Mouse (Mus musculus): ENCODE measurements around the gene Gm4969. TPM values are rescaled to one million over a fixed set of nuclear protein-coding genes. Genes with fewer than 3 reads are reported as not detected.

Gm4969 gene
- polyA plus RNA-seq, 1 experiment: 16.4 TPM

DNA sequence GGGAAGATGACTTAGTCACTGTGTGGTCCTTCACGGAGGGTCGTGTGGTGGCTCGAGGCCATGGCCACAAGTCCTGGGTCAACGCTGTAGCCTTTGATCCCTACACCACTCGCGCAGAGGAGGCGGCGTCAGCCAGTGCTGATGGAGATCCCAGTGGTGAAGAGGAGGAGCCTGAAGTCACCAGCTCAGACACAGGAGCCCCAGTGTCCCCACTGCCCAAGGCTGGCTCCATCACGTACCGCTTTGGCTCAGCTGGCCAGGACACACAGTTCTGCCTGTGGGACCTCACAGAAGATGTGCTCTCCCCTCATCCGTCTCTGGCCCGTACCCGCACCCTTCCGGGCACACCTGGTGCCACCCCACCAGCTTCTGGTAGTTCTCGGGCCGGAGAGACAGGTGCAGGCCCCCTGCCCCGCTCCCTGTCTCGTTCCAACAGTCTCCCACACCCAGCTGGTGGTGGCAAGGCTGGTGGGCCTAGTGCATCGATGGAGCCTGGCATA is 37.7 kb downstream of the Gm4969 start:
- Histone ChIP-seq H3K4me3 (ENCODE audit: control insufficient read depth, low read depth, low read length) (no peak overlapping the region), H3K4me1 (ENCODE audit: control insufficient read depth, insufficient read depth, low read length) (peaks cover 13% of the 10 kb centered on the region), H3K36me3 (ENCODE audit: control insufficient read depth, insufficient read depth, low read length) (no peaks in the 10 kb centered on the region; the same call in 1 of the 2 replicates), H3K27me3 (ENCODE audit: control insufficient read depth, insufficient read depth, low read length) (no peaks in the 10 kb centered on the region), H3K27ac (ENCODE audit: control insufficient read depth, insufficient read depth, low read depth, low read length) (no peak overlapping the region)
- TF ChIP-seq POLR2A (IDR thresholded peaks at IDR 0.05; ENCODE audit: control insufficient read depth, low read depth, low read length) (no peak), CTCF (IDR thresholded peaks at IDR 0.05; ENCODE audit: control insufficient read depth, insufficient read depth, insufficient replicate concordance, low read depth, low read length) (no peak)

DNA sequence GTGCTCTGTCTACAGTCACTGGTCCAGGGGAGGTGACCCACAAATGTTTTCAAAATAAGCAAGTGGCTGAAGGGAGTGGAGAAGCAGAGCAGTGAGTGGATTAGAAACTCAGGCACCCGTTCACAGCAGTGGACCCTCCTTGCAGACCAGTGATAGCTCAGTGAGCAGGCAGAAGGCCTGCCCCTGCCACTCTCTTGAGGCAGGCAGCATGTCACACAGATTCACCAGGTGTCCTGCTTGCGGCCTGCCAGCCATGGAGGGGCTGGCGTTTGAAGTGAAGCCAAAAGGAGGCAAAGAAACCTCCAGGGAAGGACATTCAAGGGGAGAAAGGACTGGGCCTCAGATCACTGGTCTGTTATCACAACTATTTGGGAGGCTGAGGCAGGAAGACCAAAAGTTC is 39.4 kb downstream of the Gm4969 start:
- Histone ChIP-seq H3K36me3 (ENCODE audit: control insufficient read depth, insufficient read depth, low read length) (no peaks in the 10 kb centered on the region; the same call in 1 of the 2 replicates), H3K27me3 (ENCODE audit: control insufficient read depth, insufficient read depth, low read length) (no peaks in the 10 kb centered on the region), H3K27ac (ENCODE audit: control insufficient read depth, insufficient read depth, low read depth, low read length) (0 out of 2 replicates have a peak overlapping the region, but pooled peaks have one; percentile 8), H3K4me1 (ENCODE audit: control insufficient read depth, insufficient read depth, low read length) (peaks cover 20% of the 10 kb centered on the region), H3K4me3 (ENCODE audit: control insufficient read depth, low read depth, low read length) (no peak overlapping the region)
- TF ChIP-seq POLR2A (IDR thresholded peaks at IDR 0.05; ENCODE audit: control insufficient read depth, low read depth, low read length): no peak
- TF ChIP-seq CTCF (IDR thresholded peaks at IDR 0.05; ENCODE audit: control insufficient read depth, insufficient read depth, insufficient replicate concordance, low read depth, low read length): no peak

DNA sequence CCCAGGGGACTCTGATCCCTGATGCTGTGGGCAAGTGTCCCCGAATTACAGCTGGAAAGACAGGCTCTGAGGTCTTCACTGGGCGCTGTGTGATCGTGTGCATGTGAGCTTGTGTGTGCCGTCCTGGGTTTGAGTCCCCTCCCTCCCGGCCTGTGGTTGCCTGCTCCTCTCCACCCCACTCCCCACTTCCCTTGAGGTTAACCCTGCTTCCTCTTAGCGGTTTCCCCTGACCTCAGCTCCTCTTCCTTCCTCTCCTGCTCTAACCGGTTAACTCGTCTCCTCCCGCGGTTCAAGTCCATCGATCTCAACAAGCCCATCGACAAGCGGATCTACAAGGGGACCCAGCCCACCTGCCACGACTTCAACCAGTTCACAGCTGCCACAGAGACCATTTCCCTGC is 40.4 kb downstream of the Gm4969 start:
- H3K4me1 ChIP-seq (ENCODE audit: control insufficient read depth, insufficient read depth, low read length): peaks cover 28% of the 10 kb centered on the region
- no peak for TF ChIP-seq CTCF (IDR thresholded peaks at IDR 0.05; ENCODE audit: control insufficient read depth, insufficient read depth, insufficient replicate concordance, low read depth, low read length)
- TF ChIP-seq POLR2A (IDR thresholded peaks at IDR 0.05; ENCODE audit: control insufficient read depth, low read depth, low read length): no peak
- H3K27ac ChIP-seq (ENCODE audit: control insufficient read depth, insufficient read depth, low read depth, low read length): no peak overlapping the region
- H3K4me3 ChIP-seq (ENCODE audit: control insufficient read depth, low read depth, low read length): no peak overlapping the region
- H3K27me3 ChIP-seq (ENCODE audit: control insufficient read depth, insufficient read depth, low read length): no peaks in the 10 kb centered on the region
- H3K36me3 ChIP-seq (ENCODE audit: control insufficient read depth, insufficient read depth, low read length): no peaks in the 10 kb centered on the region; the same call in 1 of the 2 replicates

DNA sequence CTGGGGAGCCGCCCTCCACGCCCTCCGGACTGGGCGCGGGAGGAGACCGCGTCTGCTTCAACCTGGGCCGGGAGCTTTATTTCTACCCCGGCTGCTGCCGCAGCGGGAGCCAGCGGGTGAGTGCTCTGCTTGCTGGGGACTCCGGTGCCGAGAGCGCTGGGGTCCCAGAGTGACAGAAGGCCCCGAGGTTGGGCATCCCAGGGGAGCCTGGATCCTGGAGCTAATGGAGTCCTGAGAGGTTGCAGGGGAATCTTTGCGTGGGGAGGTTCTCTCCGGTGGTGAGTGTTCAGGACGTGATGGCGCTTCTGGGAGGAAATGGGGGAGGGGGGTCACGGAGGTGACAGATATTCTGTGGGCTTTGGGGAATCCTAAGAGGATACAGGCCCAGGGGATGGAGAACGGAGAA is 41.6 kb downstream of the Gm4969 start:
- H3K27me3 ChIP-seq (ENCODE audit: control insufficient read depth, insufficient read depth, low read length): no peaks in the 10 kb centered on the region
- peaks cover 28% of the 10 kb centered on the region for H3K4me1 ChIP-seq (ENCODE audit: control insufficient read depth, insufficient read depth, low read length)
- H3K36me3 ChIP-seq (ENCODE audit: control insufficient read depth, insufficient read depth, low read length): no peaks in the 10 kb centered on the region
- H3K4me3 ChIP-seq (ENCODE audit: control insufficient read depth, low read depth, low read length): peak overlapping the region; percentile 93
- H3K27ac ChIP-seq (ENCODE audit: control insufficient read depth, insufficient read depth, low read depth, low read length): peak overlapping the region; percentile 82
- TF ChIP-seq CTCF (IDR thresholded peaks at IDR 0.05; ENCODE audit: control insufficient read depth, insufficient read depth, insufficient replicate concordance, low read depth, low read length): no peak
- TF ChIP-seq POLR2A (IDR thresholded peaks at IDR 0.05; ENCODE audit: control insufficient read depth, low read depth, low read length): no peak

DNA sequence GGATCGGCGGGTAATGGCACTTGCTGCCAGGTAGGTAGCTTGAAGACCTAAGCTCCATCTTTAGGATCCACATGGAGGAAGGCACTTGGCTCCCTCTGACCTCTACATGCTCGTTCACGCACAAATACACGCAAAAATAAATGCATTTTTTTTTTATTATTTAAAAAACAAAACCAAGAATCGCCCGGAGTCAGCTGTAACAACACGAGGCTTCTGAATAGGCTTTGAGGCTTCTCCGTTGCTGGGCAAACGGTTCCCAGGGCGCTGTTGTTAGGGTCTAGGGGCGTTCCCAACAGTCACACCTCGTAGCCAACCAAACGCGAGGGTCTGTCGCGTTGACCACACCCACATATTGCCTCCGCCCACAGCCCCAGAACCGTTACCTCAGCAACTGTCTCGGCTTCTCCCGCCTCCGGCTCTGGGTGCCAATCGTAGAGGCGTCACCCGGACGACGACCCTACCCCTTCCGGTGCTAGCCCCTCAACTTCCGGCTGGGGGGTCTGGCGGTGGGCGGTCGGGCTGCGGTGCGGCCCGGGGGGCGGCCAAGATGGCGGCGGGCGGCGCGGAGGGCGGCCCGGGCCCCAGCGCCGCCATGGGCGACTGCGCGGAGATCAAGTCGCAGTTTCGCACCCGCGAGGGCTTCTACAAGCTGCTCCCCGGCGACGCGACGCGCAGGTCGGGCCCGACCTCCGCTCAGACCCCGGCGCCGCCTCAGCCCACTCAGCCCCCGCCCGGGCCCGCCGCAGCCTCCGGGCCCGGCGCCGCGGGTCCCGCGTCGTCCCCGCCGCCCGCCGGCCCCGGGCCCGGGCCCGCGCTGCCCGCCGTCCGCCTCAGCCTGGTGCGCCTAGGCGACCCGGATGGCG is 42.2 kb downstream of the Gm4969 start, which contains the start of gene Dmwd:
Gene Dmwd, plus strand, starts transcription at position 505 of the 863 bp plus-strand sequence.
- Histone ChIP-seq H3K27me3 (ENCODE audit: control insufficient read depth, insufficient read depth, low read length) (no peaks in the 10 kb centered on the region), H3K4me3 (ENCODE audit: control insufficient read depth, low read depth, low read length) (peak within 1 kb of the TSS; percentile 93), H3K27ac (ENCODE audit: control insufficient read depth, insufficient read depth, low read depth, low read length) (peak within 1 kb of the TSS; percentile 96), H3K36me3 (ENCODE audit: control insufficient read depth, insufficient read depth, low read length) (no peaks in the 10 kb centered on the region), H3K4me1 (ENCODE audit: control insufficient read depth, insufficient read depth, low read length) (peaks cover 28% of the 10 kb centered on the region)
- TF ChIP-seq POLR2A (IDR thresholded peaks at IDR 0.05; ENCODE audit: control insufficient read depth, low read depth, low read length) (peak; percentile 81), CTCF (IDR thresholded peaks at IDR 0.05; ENCODE audit: control insufficient read depth, insufficient read depth, insufficient replicate concordance, low read depth, low read length) (no peak)

DNA sequence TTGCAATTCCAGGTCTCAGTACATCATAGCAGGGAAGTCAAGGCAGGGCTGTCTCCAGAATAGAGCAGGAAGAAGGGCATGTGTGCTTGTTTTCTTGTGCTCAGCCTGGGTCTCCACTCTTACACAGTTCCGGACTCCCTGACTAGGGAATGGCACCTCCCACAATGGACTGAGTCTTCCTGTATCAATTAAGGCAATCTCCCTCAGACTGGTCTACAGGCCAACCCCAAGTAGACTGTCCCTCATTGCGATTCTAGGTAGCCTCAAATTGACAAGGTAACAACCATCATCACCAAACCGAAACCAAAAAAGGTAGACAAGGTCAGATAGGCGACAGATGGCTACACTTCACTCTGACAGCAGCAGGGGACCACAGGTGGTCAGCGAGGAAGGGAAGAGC is 42.9 kb downstream of the Gm4969 start:
- TF ChIP-seq CTCF (IDR thresholded peaks at IDR 0.05; ENCODE audit: control insufficient read depth, insufficient read depth, insufficient replicate concordance, low read depth, low read length): no peak
- no peak for TF ChIP-seq POLR2A (IDR thresholded peaks at IDR 0.05; ENCODE audit: control insufficient read depth, low read depth, low read length)
- Histone ChIP-seq H3K27ac (ENCODE audit: control insufficient read depth, insufficient read depth, low read depth, low read length) (peak overlapping the region; percentile 96), H3K4me3 (ENCODE audit: control insufficient read depth, low read depth, low read length) (peak overlapping the region; percentile 93), H3K4me1 (ENCODE audit: control insufficient read depth, insufficient read depth, low read length) (peaks cover 28% of the 10 kb centered on the region), H3K36me3 (ENCODE audit: control insufficient read depth, insufficient read depth, low read length) (no peaks in the 10 kb centered on the region), H3K27me3 (ENCODE audit: control insufficient read depth, insufficient read depth, low read length) (no peaks in the 10 kb centered on the region)

DNA sequence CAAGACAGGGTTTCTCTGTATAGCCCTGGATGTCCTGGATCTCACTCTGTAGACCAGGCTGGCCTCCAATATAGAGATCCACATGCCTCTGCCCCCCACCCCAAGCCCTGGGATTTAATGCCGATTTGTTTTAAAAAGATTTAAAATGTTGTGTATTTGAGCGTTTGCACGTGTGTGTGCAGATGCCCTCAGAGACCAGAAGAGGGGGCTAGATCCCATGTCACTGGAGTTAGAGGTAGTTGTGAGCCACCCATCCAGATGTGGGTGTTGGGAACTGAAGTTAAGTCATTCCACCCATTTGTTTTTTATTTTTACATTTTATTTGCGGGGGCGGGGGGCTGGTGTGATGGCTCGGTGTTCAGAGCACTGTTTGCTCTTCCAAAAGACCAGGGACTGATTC is 43.7 kb downstream of the Gm4969 start:
- TF ChIP-seq POLR2A (IDR thresholded peaks at IDR 0.05; ENCODE audit: control insufficient read depth, low read depth, low read length): no peak
- TF ChIP-seq CTCF (IDR thresholded peaks at IDR 0.05; ENCODE audit: control insufficient read depth, insufficient read depth, insufficient replicate concordance, low read depth, low read length): no peak
- Histone ChIP-seq H3K4me1 (ENCODE audit: control insufficient read depth, insufficient read depth, low read length) (peaks cover 28% of the 10 kb centered on the region), H3K36me3 (ENCODE audit: control insufficient read depth, insufficient read depth, low read length) (no peaks in the 10 kb centered on the region), H3K27me3 (ENCODE audit: control insufficient read depth, insufficient read depth, low read length) (no peaks in the 10 kb centered on the region), H3K4me3 (ENCODE audit: control insufficient read depth, low read depth, low read length) (peak overlapping the region; percentile 93; the same call in 1 of the 2 replicates), H3K27ac (ENCODE audit: control insufficient read depth, insufficient read depth, low read depth, low read length) (no peak overlapping the region)
